In the genomic region with DNA sequence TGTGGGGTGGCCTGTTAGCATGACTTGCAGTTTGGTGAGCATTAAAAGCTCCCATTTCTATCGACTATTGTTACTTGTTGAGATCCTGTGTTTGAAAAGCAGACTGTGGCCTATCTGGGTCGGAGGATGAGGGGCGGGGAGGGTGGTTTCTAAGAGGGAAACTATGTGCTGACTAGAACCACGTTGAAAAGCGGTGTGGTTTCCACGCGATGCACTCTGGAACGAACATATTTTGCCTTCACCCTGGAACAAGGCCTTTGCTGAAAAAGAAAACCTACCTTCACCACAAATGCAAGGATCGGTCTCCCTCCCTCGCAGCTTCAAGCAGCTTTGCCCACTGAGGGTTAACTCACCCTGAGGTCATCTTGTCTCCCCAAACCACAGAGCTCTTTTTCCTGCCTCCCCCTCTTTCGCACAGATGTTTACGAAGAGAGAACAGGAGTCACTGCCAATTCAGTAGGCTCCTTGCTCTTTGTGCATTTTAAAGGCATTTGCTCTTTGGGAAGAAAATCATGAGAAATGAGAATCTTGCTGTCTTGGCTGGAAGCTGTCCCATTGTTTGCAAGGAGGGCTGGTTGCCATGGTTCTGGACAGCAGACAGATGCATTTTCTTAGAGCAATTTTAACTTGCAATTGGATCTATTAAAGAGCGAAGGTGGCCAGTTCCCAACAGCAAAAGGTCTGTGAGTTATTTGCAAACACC, we compare ENCODE assay signal across 8 mouse cellular contexts.
DNase-seq lines count a peak whose midpoint lies in the region; ATAC-seq lines count a peak whose summit lies in the region.

No protein-coding gene starts in this region.

- peak overlapping the region; percentile 31; the same call in 1 of the 2 replicates for H3K27ac ChIP-seq in forebrain, embryonic 15.5 days (replicated peaks)
- H3K27ac ChIP-seq in forebrain, embryonic 12.5 days = no peak overlapping the region

- H3K9ac ChIP-seq in forebrain, embryonic 15.5 days (replicated peaks) = no peak overlapping the region
- no peak overlapping the region for H3K9ac ChIP-seq in forebrain, embryonic 12.5 days

- DNase-seq in right cerebral cortex, adult 18-20 months = peak; percentile 26
- DNase-seq in right cerebral cortex, postnatal 14 days = no peak
- peak; percentile 32 for DNase-seq in layer of hippocampus, adult 9-10 months (ENCODE audit: low spot score)
- DNase-seq in ovary, postnatal 14 days (ENCODE audit: low spot score) = peak; percentile 45
- DNase-seq in cerebellum, adult 9-11 months = no peak
- no peak for DNase-seq in cerebellum, postnatal 25 days

- no peak for ATAC-seq in forebrain, embryonic 15.5 days (replicated peaks)
- ATAC-seq in forebrain, embryonic 12.5 days (ENCODE audit: low FRiP score) = no peak

- peaks cover 20% of the 10 kb centered on the region for H3K4me1 ChIP-seq in forebrain, embryonic 15.5 days
- peaks cover 19% of the 10 kb centered on the region for H3K4me1 ChIP-seq in forebrain, embryonic 12.5 days

- no peak overlapping the region for H3K4me2 ChIP-seq in forebrain, embryonic 15.5 days (replicated peaks)
- no peak overlapping the region for H3K4me2 ChIP-seq in forebrain, embryonic 12.5 days

- H3K27me3 ChIP-seq in forebrain, embryonic 15.5 days = no peaks in the 10 kb centered on the region
- H3K27me3 ChIP-seq in forebrain, embryonic 12.5 days = no peaks in the 10 kb centered on the region

- H3K36me3 ChIP-seq in forebrain, embryonic 15.5 days = no peaks in the 10 kb centered on the region
- no peaks in the 10 kb centered on the region for H3K36me3 ChIP-seq in forebrain, embryonic 12.5 days (replicated peaks)

- WGBS in forebrain, embryonic 15.5 days = 53% methylated on average over 13 of the region's 13 CpGs
- 64% methylated on average over 13 of the region's 13 CpGs for WGBS in forebrain, embryonic 12.5 days

- no peaks in the 10 kb centered on the region for H3K9me3 ChIP-seq in forebrain, embryonic 15.5 days
- H3K9me3 ChIP-seq in forebrain, embryonic 12.5 days = no peaks in the 10 kb centered on the region

- H3K4me3 ChIP-seq in forebrain, embryonic 15.5 days = no peak overlapping the region
- no peak overlapping the region for H3K4me3 ChIP-seq in forebrain, embryonic 12.5 days (replicated peaks)

Comparison
In these comparisons a context has a peak if more than half of its experiments do, and no peak if none do; other contexts are left out.
1. DNase-seq: peak in right cerebral cortex, adult 18-20 months (single experiment), layer of hippocampus, adult 9-10 months (single experiment) and ovary, postnatal 14 days (single experiment); none in right cerebral cortex, postnatal 14 days (single experiment), cerebellum, adult 9-11 months (single experiment) and cerebellum, postnatal 25 days (0 of 2).